ENCODE assay signal across 14 mouse cellular contexts in the genomic region with DNA sequence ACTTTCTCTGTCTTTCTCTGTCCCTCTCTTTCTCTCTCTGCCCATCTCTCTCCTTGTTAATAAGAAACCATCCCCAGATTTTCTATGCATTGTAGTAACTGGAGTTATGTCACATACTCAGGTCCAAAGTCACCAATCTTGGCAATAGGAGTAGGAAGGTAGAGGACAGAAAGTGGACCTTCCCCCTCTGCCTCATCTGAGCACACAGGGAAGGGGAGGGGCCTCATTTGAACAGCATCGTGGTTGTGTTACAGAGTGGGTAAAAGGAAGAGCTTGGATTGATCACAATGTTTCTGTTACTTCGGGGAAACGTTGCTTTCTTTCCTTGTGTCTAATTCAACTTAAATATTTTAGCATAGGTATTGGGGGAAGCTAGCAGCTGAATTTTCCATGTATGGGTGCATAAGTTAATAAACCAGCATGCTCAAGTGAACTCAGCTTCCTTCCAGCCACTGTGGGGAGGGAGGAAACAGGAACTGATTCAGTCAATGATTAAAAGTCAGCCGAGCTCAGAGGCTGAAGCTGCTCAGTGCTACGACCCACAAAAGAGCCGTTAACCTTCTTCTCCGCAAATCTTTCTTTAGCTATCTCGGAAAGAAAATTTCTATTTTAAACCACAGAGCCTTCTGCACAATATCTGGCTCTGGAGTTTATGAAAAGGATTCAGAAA.
A peak's percentile ranks its signal among the peaks of the same experiment; 100 is the strongest.
DNase-seq lines count a peak whose midpoint lies in the region; ATAC-seq and TF ChIP-seq lines count a peak whose summit lies in the region.
"Had no signal": no experiment of that assay in that cellular context is flagged by ENCODE, and none has a peak within 500 bp of the region (broad histone marks: within the 10 kb centered on the region; RNA-seq: fewer than 3 reads in every experiment).

No protein-coding gene starts in this region.

- no peak for TF ChIP-seq CTCF in midbrain, postnatal 0 days (IDR thresholded peaks at IDR 0.05)

- peak; percentile 23 for DNase-seq in midbrain, postnatal 0 days (ENCODE audit: low spot score)
- no peak for DNase-seq in right cerebral cortex, adult 2 months (ENCODE audit: low spot score in 2 of 2)
- no peak for DNase-seq in gastrocnemius, adult 8-10 months (ENCODE audit: low spot score in 2 of 2)
- DNase-seq in adrenal gland, adult 18-20 months (ENCODE audit: low spot score in 2 of 2) = no peak
- DNase-seq: embryo, embryonic 11 days; heart, adult 18-20 months; heart, postnatal 4 days; lung, postnatal 4 days; retina, postnatal 1 day had no signal

- ATAC-seq in midbrain, postnatal 0 days (ENCODE audit: low FRiP score) = no peak
- no peak for ATAC-seq in midbrain, embryonic 15.5 days (replicated peaks)
- peak; percentile 95 for ATAC-seq in common myeloid progenitor, adult 5-6 weeks (replicated peaks; ENCODE audit: low read depth, poor library complexity, severe bottlenecking)
- ATAC-seq in kidney, embryonic 15.5 days (replicated peaks; ENCODE audit: low FRiP score) = peak; percentile 94
- ATAC-seq in neutrophil, adult 5-6 weeks (ENCODE audit: extremely low read depth, insufficient number of reproducible peaks, low FRiP score, poor library complexity, severe bottlenecking) = 0 out of 2 replicates have a peak, but pooled peaks have one; percentile 56

- no peak overlapping the region for H3K27ac ChIP-seq in midbrain, postnatal 0 days (ENCODE audit: low read depth, low read length)
- H3K27ac ChIP-seq in midbrain, embryonic 15.5 days = no peak overlapping the region
- peak overlapping the region; percentile 57 for H3K27ac ChIP-seq in kidney, embryonic 15.5 days
- H3K27ac ChIP-seq: limb, embryonic 12.5 days had no signal

- H3K4me1 ChIP-seq in midbrain, postnatal 0 days (ENCODE audit: insufficient read depth, low read length) = no peaks in the 10 kb centered on the region
- no peaks in the 10 kb centered on the region for H3K4me1 ChIP-seq in midbrain, embryonic 15.5 days
- peaks cover 3% of the 10 kb centered on the region; the same call in 1 of the 2 replicates for H3K4me1 ChIP-seq in kidney, embryonic 15.5 days
- H3K4me1 ChIP-seq: limb, embryonic 12.5 days had no signal

- no peaks in the 10 kb centered on the region for H3K36me3 ChIP-seq in midbrain, postnatal 0 days (ENCODE audit: insufficient read depth, low read length)
- H3K36me3 ChIP-seq in midbrain, embryonic 15.5 days (replicated peaks) = no peaks in the 10 kb centered on the region
- no peaks in the 10 kb centered on the region for H3K36me3 ChIP-seq in kidney, embryonic 15.5 days
- H3K36me3 ChIP-seq: limb, embryonic 12.5 days had no signal

- H3K4me3 ChIP-seq in midbrain, postnatal 0 days (ENCODE audit: low read depth, low read length) = no peak overlapping the region
- no peak overlapping the region for H3K4me3 ChIP-seq in midbrain, embryonic 15.5 days
- H3K4me3 ChIP-seq in kidney, embryonic 15.5 days (replicated peaks) = no peak overlapping the region
- H3K4me3 ChIP-seq: limb, embryonic 12.5 days had no signal

- WGBS in midbrain, postnatal 0 days = 57% methylated on average over 8 of the region's 8 CpGs
- 64% methylated on average over 8 of the region's 8 CpGs for WGBS in midbrain, embryonic 15.5 days
- 23% methylated on average over 8 of the region's 8 CpGs for WGBS in kidney, embryonic 15.5 days

- no peaks in the 10 kb centered on the region for H3K9me3 ChIP-seq in midbrain, postnatal 0 days (ENCODE audit: low read length)
- H3K9me3 ChIP-seq in midbrain, embryonic 15.5 days = no peaks in the 10 kb centered on the region
- H3K9me3 ChIP-seq in kidney, embryonic 15.5 days (replicated peaks) = no peaks in the 10 kb centered on the region
- H3K9me3 ChIP-seq: limb, embryonic 12.5 days had no signal

- no peak overlapping the region for H3K4me2 ChIP-seq in midbrain, postnatal 0 days (ENCODE audit: low read depth, low read length, poor library complexity, severe bottlenecking)
- no peak overlapping the region for H3K4me2 ChIP-seq in midbrain, embryonic 15.5 days
- H3K4me2 ChIP-seq in kidney, embryonic 15.5 days = no peak overlapping the region
- H3K4me2 ChIP-seq: limb, embryonic 12.5 days had no signal

- no peaks in the 10 kb centered on the region for H3K27me3 ChIP-seq in midbrain, postnatal 0 days (ENCODE audit: insufficient read depth, low read length)
- no peaks in the 10 kb centered on the region for H3K27me3 ChIP-seq in midbrain, embryonic 15.5 days (replicated peaks)
- H3K27me3 ChIP-seq in kidney, embryonic 15.5 days = no peaks in the 10 kb centered on the region
- H3K27me3 ChIP-seq: limb, embryonic 12.5 days had no signal

- H3K9ac ChIP-seq in midbrain, postnatal 0 days (replicated peaks; ENCODE audit: low read length, poor library complexity, severe bottlenecking) = no peak overlapping the region
- no peak overlapping the region for H3K9ac ChIP-seq in midbrain, embryonic 15.5 days
- H3K9ac ChIP-seq in kidney, embryonic 15.5 days = no peak overlapping the region
- H3K9ac ChIP-seq: limb, embryonic 12.5 days had no signal

Comparison
In these comparisons a context has a peak if more than half of its experiments do, and no peak if none do; other contexts are left out.
1. ATAC-seq: peak in common myeloid progenitor, adult 5-6 weeks (single experiment), kidney, embryonic 15.5 days (single experiment) and neutrophil, adult 5-6 weeks (single experiment); none in midbrain, postnatal 0 days (single experiment) and midbrain, embryonic 15.5 days (single experiment).